Mouse (Mus musculus) liver, embryonic 13.5 days (tissue): Measurements from ENCODE around the gene Hacd3. TPM values are rescaled to one million over a fixed set of nuclear protein-coding genes. Genes with fewer than 3 reads are reported as not detected.
"Not testable (repeated sequence)": the region's sequence is repeated elsewhere in the genome, so short reads cannot be mapped to it uniquely, and the experiment has no call there.

Experiments
- ATAC-seq: fragments of 200-750 bp; cut with Nextera tagmentation; 2 replicates; pipeline ENCODE4 v1.8.0; 2017; ENCODE audit warnings: low read depth, mild to moderate bottlenecking, moderate number of reproducible peaks, moderate library complexity
- DNase-seq: peaks from one replicate; pipeline ENCODE4 v3.0.0; 2022
- H3K27ac ChIP-seq: fragments of 300-500 bp; sonication (generic); 2 replicates; pipeline ENCODE4 v1.5.1; 2015; ENCODE audit warnings: moderate library complexity, mild to moderate bottlenecking, inconsistent platforms
- H3K27me3 ChIP-seq: fragments of 300-500 bp; sonication (generic); 2 replicates; pipeline ENCODE4 v1.6.1; 2015; ENCODE audit warnings: mild to moderate bottlenecking, inconsistent platforms
- H3K36me3 ChIP-seq: fragments of 300-500 bp; sonication (generic); 2 replicates; pipeline ENCODE4 v1.6.1; 2015; ENCODE audit warnings: mild to moderate bottlenecking, inconsistent platforms
- H3K4me1 ChIP-seq: fragments of 300-500 bp; sonication (generic); replicated peaks from 2 replicates; pipeline ENCODE4 v1.6.1; 2015; ENCODE audit warnings: inconsistent platforms
- H3K4me2 ChIP-seq: fragments of 300-500 bp; sonication (generic); 2 replicates; pipeline ENCODE4 v1.6.1; 2015; ENCODE audit warnings: inconsistent platforms, mild to moderate bottlenecking, moderate library complexity
- H3K4me3 ChIP-seq: fragments of 300-500 bp; sonication (generic); replicated peaks from 2 replicates; pipeline ENCODE4 v1.5.1; 2015; ENCODE audit warnings: mild to moderate bottlenecking, inconsistent platforms
- H3K9ac ChIP-seq: fragments of 300-500 bp; sonication (generic); 2 replicates; pipeline ENCODE4 v1.6.1; 2015; ENCODE audit warnings: mild to moderate bottlenecking, inconsistent platforms
- H3K9me3 ChIP-seq: fragments of 300-500 bp; sonication (generic); replicated peaks from 2 replicates; pipeline ENCODE4 v1.6.1; 2016; ENCODE audit warnings: inconsistent platforms
- WGBS: fragments of 180-500 bp; shearing (Covaris S2); methylation state at CpG from one replicate; pipeline ENCODE4 v1.1.7; 2015; ENCODE audit not compliant: insufficient replicate concordance; 5-methylcytosine and 5-hydroxymethylcytosine counted together
- polyA plus RNA-seq: library from polyadenylated mRNA; unstranded; fragments of >200 nt; fragmentation: Nextera tagmentation; extraction: Ambion mirVana; gene quantifications from 2 replicates; pipeline ENCODE4 v1.2.1, GENCODE M21; 2015

Gene Hacd3
- polyA plus RNA-seq, 1 experiment from 2014 or later = 55.7 TPM

DNA sequence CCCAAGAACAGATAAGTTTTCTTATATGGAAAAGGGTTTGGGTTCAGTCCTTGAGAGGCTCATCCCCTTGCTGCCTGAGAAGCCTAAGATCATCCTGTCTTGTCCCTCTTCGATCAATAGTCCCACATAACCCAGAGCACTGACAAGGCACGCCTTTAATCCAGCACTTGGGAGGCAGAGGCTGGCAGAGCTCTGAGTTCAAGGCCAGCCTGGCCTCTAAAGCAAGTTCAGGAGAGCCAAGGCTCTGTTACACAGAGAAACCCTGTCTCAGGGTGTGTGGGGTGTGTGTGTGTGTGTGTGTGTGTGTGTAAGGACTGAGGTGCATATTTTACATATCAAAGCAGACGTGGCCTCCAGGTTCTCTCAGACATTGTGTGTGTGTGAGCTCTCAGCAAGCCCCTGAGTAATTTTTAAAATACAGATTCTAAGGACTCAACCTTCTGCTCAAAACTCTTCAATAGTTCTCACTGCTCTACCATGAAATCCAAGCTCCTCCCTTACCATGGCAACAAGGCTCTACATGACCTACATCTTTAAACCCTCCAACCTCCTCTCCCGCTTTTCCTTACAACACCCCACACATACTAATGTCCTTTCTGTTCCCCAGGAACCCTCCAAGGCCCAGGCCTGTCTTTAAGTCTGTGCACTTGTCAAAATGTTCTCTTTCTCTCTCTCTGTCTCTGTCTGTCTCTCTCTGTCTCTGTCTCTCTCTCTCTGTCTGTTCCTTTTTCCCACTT lies 5.1 kb downstream of the Hacd3 start:
- ATAC-seq (no peak), DNase-seq (no peak)
- H3K9me3 ChIP-seq = no peaks in the 10 kb centered on the region
- WGBS = 74% methylated on average over 4 of the region's 4 CpGs
- no peak overlapping the region for H3K27ac ChIP-seq
- H3K36me3 ChIP-seq = no peaks in the 10 kb centered on the region
- no peak overlapping the region for H3K4me3 ChIP-seq
- H3K4me1 ChIP-seq = peaks cover 72% of the 10 kb centered on the region
- no peaks in the 10 kb centered on the region for H3K27me3 ChIP-seq
- H3K4me2 ChIP-seq = no peak overlapping the region
- H3K9ac ChIP-seq = no peak overlapping the region

GRCm38 (mm10) chr9:65015461-65016222 lies 5.9 kb downstream of the Hacd3 start:
- DNase-seq (no peak), ATAC-seq (no peak)
- Histone ChIP-seq H3K9me3 (no peaks in the 10 kb centered on the region), H3K4me3 (no peak overlapping the region), H3K9ac (no peak overlapping the region), H3K36me3 (peaks cover 2% of the 10 kb centered on the region; the same call in 1 of the 2 replicates), H3K4me2 (no peak overlapping the region), H3K4me1 (peaks cover 68% of the 10 kb centered on the region), H3K27me3 (no peaks in the 10 kb centered on the region), H3K27ac (no peak overlapping the region)
- 64% methylated on average over 7 of the region's 7 CpGs for whole genome bisulfite sequencing

DNA sequence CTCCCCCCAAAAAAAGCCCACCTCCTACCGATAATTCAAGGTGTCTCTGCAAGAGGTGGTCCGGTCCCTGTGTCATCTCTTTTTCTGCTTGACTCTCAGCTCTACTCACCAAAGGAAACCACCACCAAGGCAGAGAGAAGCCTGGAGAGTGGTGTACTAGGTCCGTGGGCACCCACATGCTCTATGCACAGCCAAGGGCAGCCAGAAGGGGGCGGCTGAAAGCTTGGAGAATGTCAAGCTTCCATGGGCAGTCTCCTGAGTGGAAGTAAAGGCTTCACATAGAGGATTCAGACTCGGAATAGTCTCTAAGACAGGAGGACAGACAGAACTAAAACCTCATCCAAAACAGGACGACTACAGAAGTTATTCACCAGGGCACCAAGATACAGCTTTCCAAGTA lies 10.2 kb downstream of the Hacd3 start:
- DNase-seq (no peak), ATAC-seq (no peak)
- no peak overlapping the region for H3K4me2 ChIP-seq
- no peak overlapping the region for H3K9ac ChIP-seq
- H3K27ac ChIP-seq = no peak overlapping the region
- H3K27me3 ChIP-seq = no peaks in the 10 kb centered on the region
- H3K4me1 ChIP-seq = peaks cover 34% of the 10 kb centered on the region
- peaks cover 31% of the 10 kb centered on the region for H3K36me3 ChIP-seq
- WGBS = 47% methylated on average over 6 of the region's 6 CpGs
- H3K4me3 ChIP-seq = no peak overlapping the region
- no peaks in the 10 kb centered on the region for H3K9me3 ChIP-seq

DNA sequence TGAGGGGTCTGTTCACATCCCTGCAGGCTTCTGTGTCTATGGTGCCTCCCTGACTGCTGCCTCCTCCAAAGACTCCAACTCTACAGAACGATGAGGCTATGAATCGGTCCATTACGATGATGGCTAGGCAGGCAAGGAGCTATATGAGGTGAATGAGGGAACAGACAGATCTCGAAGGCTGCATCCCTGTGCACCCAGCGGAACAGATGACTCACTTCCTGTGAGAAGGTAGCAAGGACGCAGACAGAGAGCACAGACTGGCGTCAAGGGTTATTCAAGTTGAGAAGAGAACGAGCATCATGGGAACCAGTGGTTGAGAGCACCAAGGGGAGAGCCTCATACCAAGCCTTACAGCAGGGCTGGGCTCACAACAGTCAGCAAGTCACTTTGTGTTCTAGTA lies 10.9 kb downstream of the Hacd3 start:
- no peaks in the 10 kb centered on the region for H3K27me3 ChIP-seq
- H3K9me3 ChIP-seq = no peaks in the 10 kb centered on the region
- no peak for ATAC-seq
- WGBS = 72% methylated on average over 8 of the region's 8 CpGs
- no peak overlapping the region for H3K9ac ChIP-seq
- H3K27ac ChIP-seq = no peak overlapping the region
- no peak overlapping the region for H3K4me3 ChIP-seq
- H3K36me3 ChIP-seq = peaks cover 37% of the 10 kb centered on the region
- no peak overlapping the region for H3K4me2 ChIP-seq
- peaks cover 28% of the 10 kb centered on the region for H3K4me1 ChIP-seq
- no peak for DNase-seq

DNA sequence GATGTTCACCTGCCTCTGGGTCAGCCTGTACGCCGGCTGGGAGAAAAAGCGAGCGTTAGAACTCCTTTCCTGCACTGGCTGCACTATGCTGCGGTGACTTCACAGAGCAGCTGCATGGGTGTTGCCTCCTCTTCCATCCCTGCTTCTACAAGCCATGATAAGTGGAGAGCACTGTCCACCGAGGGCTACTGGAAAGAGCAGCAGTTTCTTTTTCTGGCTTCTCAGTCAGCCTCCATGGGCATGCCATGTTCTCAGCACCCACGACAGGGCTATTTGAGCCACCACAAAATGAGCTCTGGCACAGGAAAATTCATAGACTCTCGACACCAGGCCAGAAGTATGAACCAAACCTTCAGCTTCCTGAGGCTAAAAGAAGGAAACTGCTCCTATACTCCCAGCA lies 15.8 kb downstream of the Hacd3 start:
- H3K4me2 ChIP-seq = no peak overlapping the region
- peaks cover 10% of the 10 kb centered on the region; the same call in 1 of the 2 replicates for H3K4me1 ChIP-seq
- no peak overlapping the region for H3K27ac ChIP-seq
- no peaks in the 10 kb centered on the region for H3K27me3 ChIP-seq
- DNase-seq (no peak), ATAC-seq (no peak)
- no peak overlapping the region for H3K9ac ChIP-seq
- 88% methylated on average over 8 of the region's 8 CpGs for WGBS
- H3K4me3 ChIP-seq = no peak overlapping the region
- peaks cover 73% of the 10 kb centered on the region for H3K36me3 ChIP-seq
- H3K9me3 ChIP-seq = no peaks in the 10 kb centered on the region

DNA sequence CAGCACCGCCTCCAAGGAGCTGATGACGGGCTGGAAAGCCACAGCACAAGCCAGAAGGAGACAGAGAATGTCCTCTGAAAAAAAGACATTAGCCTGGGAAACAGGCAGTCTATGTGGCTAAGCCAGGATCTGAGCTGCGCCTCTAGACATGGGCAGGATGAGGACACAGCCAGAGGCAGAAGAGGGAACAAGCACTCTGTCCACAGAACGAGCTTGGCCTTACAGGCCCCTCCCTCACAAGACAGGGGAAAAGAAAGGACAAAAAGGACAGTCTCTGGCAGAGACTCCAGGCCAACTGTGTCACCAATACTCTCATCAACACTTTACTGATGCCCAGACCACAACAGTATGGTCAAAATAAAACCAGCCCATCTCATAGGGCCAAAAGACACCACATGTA lies 20.0 kb downstream of the Hacd3 start:
- 67% methylated on average over 4 of the region's 4 CpGs for WGBS
- Histone ChIP-seq H3K4me1 (0 out of 2 replicates have a peak, but pooled peaks cover 2% of the 10 kb centered on the region), H3K27ac (no peak overlapping the region), H3K36me3 (peaks cover 79% of the 10 kb centered on the region), H3K9me3 (no peaks in the 10 kb centered on the region), H3K4me3 (no peak overlapping the region), H3K27me3 (no peaks in the 10 kb centered on the region), H3K4me2 (no peak overlapping the region), H3K9ac (no peak overlapping the region)
- DNase-seq (no peak), ATAC-seq (no peak)

- 86% methylated on average over 1 of the region's 1 CpGs for WGBS
- H3K27me3 ChIP-seq, DNase-seq, ATAC-seq, H3K9me3 ChIP-seq, H3K27ac ChIP-seq, H3K9ac ChIP-seq, H3K4me2 ChIP-seq, H3K4me1 ChIP-seq, H3K4me3 ChIP-seq: not testable (repeated sequence)
- peaks cover 74% of the 10 kb centered on the region for H3K36me3 ChIP-seq
Measured at GRCm38 (mm10) chr9:64995464-64995863, 26.0 kb downstream of the Hacd3 start.

DNA sequence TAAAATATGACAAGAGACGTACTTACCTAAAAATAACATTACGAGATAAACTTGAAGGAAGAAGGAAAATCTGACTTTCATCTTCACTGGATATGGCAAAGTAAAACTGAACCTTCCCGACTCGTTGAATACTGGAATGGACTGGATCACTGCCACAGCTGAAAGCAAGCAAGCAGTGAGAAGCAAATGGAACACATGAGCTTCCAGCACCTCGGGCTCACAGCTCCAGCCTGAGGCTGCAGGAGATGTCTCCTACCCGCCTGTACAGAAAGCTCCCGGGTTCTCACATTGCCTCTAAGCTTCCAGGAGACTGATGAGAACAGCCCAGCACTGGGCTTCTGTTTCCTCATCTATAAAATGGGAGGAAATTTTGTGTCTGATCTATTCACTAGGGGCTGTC lies 31.2 kb downstream of the Hacd3 start:
- no peak for ATAC-seq

DNA sequence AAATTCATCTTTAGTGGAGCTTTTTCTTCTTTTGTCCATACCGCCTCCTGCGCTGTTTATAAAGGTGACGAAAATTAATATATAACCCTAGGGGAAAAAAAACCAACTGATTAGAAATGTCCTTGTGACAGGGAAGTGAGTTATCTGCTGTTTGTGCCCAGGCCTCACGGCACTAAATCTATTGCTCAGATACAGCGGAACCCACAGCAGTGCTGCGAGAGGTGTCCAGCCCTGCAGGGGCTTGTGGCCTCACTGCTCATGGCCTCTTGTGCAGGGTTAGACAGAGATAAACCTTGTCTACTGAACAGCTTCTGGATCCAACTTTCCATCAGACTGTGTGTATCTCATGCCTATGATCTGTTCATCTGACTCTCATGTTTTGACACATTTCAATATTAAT lies 33.0 kb downstream of the Hacd3 start:
- peak; percentile 19; the same call in 1 of the 2 replicates for ATAC-seq
- WGBS = 61% methylated on average over 6 of the region's 6 CpGs

More for the DNA sequence above, 31.2 kb downstream of the Hacd3 start:
- Histone ChIP-seq H3K4me3 (no peak overlapping the region), H3K27me3 (no peaks in the 10 kb centered on the region), H3K9me3 (no peaks in the 10 kb centered on the region), H3K36me3 (peaks cover 82% of the 10 kb centered on the region), H3K4me1 (peaks cover 24% of the 10 kb centered on the region), H3K9ac (no peak overlapping the region), H3K27ac (no peak overlapping the region), H3K4me2 (no peak overlapping the region)
- 80% methylated on average over 7 of the region's 7 CpGs for WGBS
- DNase-seq = no peak

GRCm38 (mm10) chr9:64987651-64988050 lies 33.8 kb downstream of the Hacd3 start:
- no peak for ATAC-seq
- Histone ChIP-seq H3K27ac (no peak overlapping the region), H3K9me3 (no peaks in the 10 kb centered on the region), H3K4me2 (no peak overlapping the region), H3K36me3 (peaks cover 85% of the 10 kb centered on the region), H3K27me3 (no peaks in the 10 kb centered on the region), H3K4me3 (no peak overlapping the region), H3K4me1 (peaks cover 41% of the 10 kb centered on the region), H3K9ac (no peak overlapping the region)
- 88% methylated on average over 2 of the region's 2 CpGs for WGBS
- no peak for DNase-seq

More for the DNA sequence above, 33.0 kb downstream of the Hacd3 start:
- Histone ChIP-seq H3K4me2 (no peak overlapping the region), H3K9ac (no peak overlapping the region), H3K4me3 (no peak overlapping the region), H3K4me1 (peaks cover 38% of the 10 kb centered on the region), H3K27me3 (no peaks in the 10 kb centered on the region), H3K9me3 (no peaks in the 10 kb centered on the region), H3K36me3 (peaks cover 85% of the 10 kb centered on the region), H3K27ac (no peak overlapping the region)
- no peak for DNase-seq

DNA sequence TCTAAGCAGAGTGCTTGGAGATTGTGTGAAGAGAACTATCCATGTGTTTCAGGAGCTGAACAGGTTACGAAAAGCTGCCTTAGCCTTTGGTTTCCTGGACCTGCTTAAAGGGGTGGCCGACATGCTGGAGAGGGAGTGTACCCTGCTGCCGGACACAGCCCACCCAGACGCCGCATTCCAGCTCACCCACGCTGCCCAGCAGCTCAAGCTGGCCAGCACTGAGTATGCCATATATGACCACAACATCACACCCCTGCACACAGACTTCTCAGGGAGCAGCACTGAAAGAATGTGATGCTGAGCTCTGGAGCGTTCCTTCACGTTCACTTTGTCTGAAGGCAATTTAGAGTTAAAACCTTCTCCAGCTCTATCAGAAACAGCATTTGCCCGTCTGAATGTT lies 35.7 kb downstream of the Hacd3 start:
- Histone ChIP-seq H3K27me3 (no peaks in the 10 kb centered on the region), H3K4me2 (peak overlapping the region; percentile 46), H3K27ac (peak overlapping the region; percentile 85), H3K4me3 (no peak overlapping the region; the same call in 1 of the 2 replicates), H3K9me3 (no peaks in the 10 kb centered on the region), H3K4me1 (peaks cover 41% of the 10 kb centered on the region), H3K36me3 (peaks cover 92% of the 10 kb centered on the region), H3K9ac (peak overlapping the region; percentile 8; the same call in 1 of the 2 replicates)
- ATAC-seq (no peak), DNase-seq (no peak)
- 81% methylated on average over 9 of the region's 9 CpGs for WGBS
